Mouse (Mus musculus): Measurements from ENCODE around the gene Crip3.

The Crip3 gene

GRCm38 (mm10) chr17:46455110-46455691 is 26.5 kb downstream of the Crip3 start:
- DNase-seq (ENCODE audit: low spot score) = peak; percentile 38

GRCm38 (mm10) chr17:46457791-46458190 is 29.1 kb downstream of the Crip3 start:
- DNase-seq (ENCODE audit: low spot score) = peak; percentile 39

- DNase-seq (ENCODE audit: low spot score) = no peak
Observed at GRCm38 (mm10) chr17:46458439-46458838, 29.7 kb downstream of the Crip3 start.

- no peak for DNase-seq (ENCODE audit: low spot score)
Observed at GRCm38 (mm10) chr17:46460673-46461072, 31.9 kb downstream of the Crip3 start.

- DNase-seq (ENCODE audit: low spot score) = no peak
Observed at GRCm38 (mm10) chr17:46461347-46461746, 32.6 kb downstream of the Crip3 start.

- DNase-seq (ENCODE audit: low spot score) = no peak
Observed at GRCm38 (mm10) chr17:46462226-46462625, 33.5 kb downstream of the Crip3 start.

- DNase-seq (ENCODE audit: low spot score) = no peak
Observed at GRCm38 (mm10) chr17:46467830-46468229, 39.1 kb downstream of the Crip3 start.

GRCm38 (mm10) chr17:46476601-46477000 is 47.9 kb downstream of the Crip3 start:
- no peak for DNase-seq (ENCODE audit: low spot score)

- no peak for DNase-seq (ENCODE audit: low spot score)
Observed at GRCm38 (mm10) chr17:46477286-46477685, 48.6 kb downstream of the Crip3 start.

Data from urinary bladder, postnatal 25 days (tissue).